Mouse (Mus musculus) CH12.LX (cell line): Measurements from ENCODE around the gene Mdm4.

Experiments used
- CTCF ChIP-seq, 2 experiments: IDR thresholded peaks in 1 of 2; conservative IDR thresholded peaks in 1 of 2; 2 replicates each; pipeline ENCODE4 v1.5.1; 2011 to 2012; ENCODE audit warnings: low read depth in 2 of 2, low read length in 2 of 2, improper control_type of control experiment in 1 of 2, inconsistent platforms in 1 of 2, mild to moderate bottlenecking in 1 of 2, moderate library complexity in 1 of 2
- EP300 ChIP-seq: IDR thresholded peaks from 2 replicates; pipeline ENCODE4 v1.6.1; 2011; ENCODE audit warnings: low read length, improper control_type of control experiment
- HCFC1 ChIP-seq: IDR thresholded peaks from 2 replicates; pipeline ENCODE4 v1.6.1; 2012; ENCODE audit warnings: low read depth, mild to moderate bottlenecking, inconsistent platforms, low read length, improper control_type of control experiment
- MAZ ChIP-seq: IDR thresholded peaks from 2 replicates; pipeline ENCODE4 v1.6.1; 2012; ENCODE audit warnings: low read depth, mild to moderate bottlenecking, inconsistent platforms, low read length, improper control_type of control experiment, moderate library complexity
- MEF2A ChIP-seq: IDR thresholded peaks from 2 replicates; pipeline ENCODE4 v1.6.1; 2014; ENCODE audit warnings: low read depth, mild to moderate bottlenecking, inconsistent platforms, low read length, improper control_type of control experiment, borderline replicate concordance
- MXI1 ChIP-seq: IDR thresholded peaks from 2 replicates; pipeline ENCODE4 v1.6.1; 2011; ENCODE audit warnings: mild to moderate bottlenecking, low read depth, low read length, improper control_type of control experiment
- NELFE ChIP-seq: IDR thresholded peaks from 2 replicates; pipeline ENCODE4 v1.6.1; 2011; ENCODE audit warnings: low read depth, low read length, improper control_type of control experiment
- PAX5 ChIP-seq: IDR thresholded peaks from 2 replicates; pipeline ENCODE4 v1.6.1; 2012; ENCODE audit warnings: low read length, inconsistent platforms, mixed read lengths
- POLR2A ChIP-seq: IDR thresholded peaks from 2 replicates; pipeline ENCODE4 v1.6.1; 2011; ENCODE audit warnings: low read depth, mild to moderate bottlenecking, improper control_type of control experiment, low read length
- RAD21 ChIP-seq: IDR thresholded peaks from 2 replicates; pipeline ENCODE4 v1.6.1; 2011; ENCODE audit warnings: low read depth, mild to moderate bottlenecking, low read length, improper control_type of control experiment, moderate library complexity
- TCF12 ChIP-seq: IDR thresholded peaks from 2 replicates; pipeline ENCODE4 v1.6.1; 2014; ENCODE audit warnings: low read depth, mild to moderate bottlenecking, inconsistent platforms, low read length, improper control_type of control experiment
- UBTF ChIP-seq: IDR thresholded peaks from 2 replicates; pipeline ENCODE4 v1.6.1; 2012; ENCODE audit warnings: low read depth, mild to moderate bottlenecking, inconsistent platforms, low read length, improper control_type of control experiment, moderate library complexity
- USF1 ChIP-seq: IDR thresholded peaks from 2 replicates; pipeline ENCODE4 v1.6.1; 2014; ENCODE audit warnings: low read depth, mild to moderate bottlenecking, inconsistent platforms, low read length, improper control_type of control experiment
- USF2 ChIP-seq: conservative IDR thresholded peaks from 2 replicates; pipeline ENCODE4 v1.6.1; 2011; ENCODE audit warnings: low read depth, low read length, improper control_type of control experiment

GRCm38 (mm10) chr1:133060681-133061080, 30.3 kb upstream of the Mdm4 start:
- TF ChIP-seq USF1 (no peak), TCF12 (no peak), CTCF (conservative IDR thresholded peaks at IDR 0.05 in 1 of 2, IDR thresholded peaks at IDR 0.05 in 1 of 2; ENCODE audit: low read depth in 2 of 2, low read length in 2 of 2) (no peak), EP300 (no peak), USF2 (no peak), NELFE (no peak), POLR2A (no peak), MAZ (no peak), HCFC1 (no peak), RAD21 (no peak), PAX5 (no peak), MEF2A (no peak), MXI1 (no peak), UBTF (no peak)
